Mouse (Mus musculus): ENCODE measurements around the gene Pthlh. TPM values are rescaled to one million over a fixed set of nuclear protein-coding genes. Genes with fewer than 3 reads are reported as not detected.

The Pthlh gene
- 0.94 TPM for total RNA-seq (2023)

DNA sequence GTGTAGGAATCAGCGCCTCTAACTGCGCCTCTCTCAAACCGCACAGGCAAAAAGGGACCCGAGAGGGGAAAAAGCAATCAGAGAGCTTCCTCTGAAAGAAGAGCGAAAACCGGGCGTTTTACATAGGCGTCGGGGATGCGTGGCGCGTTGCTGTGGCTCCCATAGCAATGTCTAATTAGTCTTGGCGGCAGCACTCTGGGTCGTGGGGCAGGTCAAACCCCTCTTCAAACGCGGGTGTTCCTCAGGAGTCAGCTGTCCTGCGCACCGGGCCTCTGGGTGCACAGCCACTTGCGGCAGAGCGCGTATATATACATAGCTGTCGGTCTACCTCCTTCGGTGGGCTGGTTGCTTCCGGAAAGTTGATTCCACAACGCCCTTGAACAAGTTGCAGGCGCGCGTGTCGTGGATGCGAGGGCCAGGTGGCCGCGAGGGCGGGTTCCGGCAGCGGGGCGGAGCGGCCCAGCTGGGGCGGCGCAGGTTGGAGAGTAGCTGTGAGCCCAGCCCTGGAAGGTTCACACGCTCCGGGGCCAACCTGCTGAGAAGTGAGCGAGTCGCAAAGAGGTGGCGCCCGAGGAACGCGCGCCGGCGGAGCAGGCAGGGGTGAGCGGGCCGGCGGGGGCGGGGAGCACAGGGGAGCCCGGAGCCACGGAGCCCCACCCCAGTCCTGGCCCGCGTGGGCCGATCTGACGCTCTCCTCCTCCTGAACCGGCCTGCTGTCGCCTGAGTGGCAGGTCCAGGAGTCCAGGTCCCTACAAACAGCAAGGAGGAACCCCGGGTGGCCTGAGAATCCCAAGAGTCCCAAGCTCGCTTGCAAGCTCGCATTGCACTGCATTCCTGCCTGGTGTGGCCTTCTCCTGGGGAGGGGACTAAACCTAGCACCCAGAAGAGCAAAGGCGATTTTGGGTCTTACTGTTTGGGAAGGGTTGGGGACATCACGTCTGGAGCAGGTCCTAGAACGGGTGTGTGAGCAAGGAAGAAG lies at the start of gene Pthlh:
Gene Pthlh, minus strand, starts transcription at position 597 of the 979 bp plus-strand sequence.

Other genes starting within 250 kb of the Pthlh start
- gene Rep15, start 231.6 kb downstream of the Pthlh start, total RNA-seq (2023): 0.35 TPM
- 57.7 TPM for gene Mrps35, start 221.4 kb downstream of the Pthlh start, total RNA-seq (2023)
- not detected for gene Mansc4, start 177.2 kb downstream of the Pthlh start, total RNA-seq (2023)
- 8.0 TPM for gene Klhl42, start 172.8 kb downstream of the Pthlh start, total RNA-seq (2023)
- gene Ccdc91, start 211.6 kb upstream of the Pthlh start, total RNA-seq (2023): 19.4 TPM